Mouse (Mus musculus) ovary, adult 18-20 months (tissue): ENCODE measurements around the gene Gm1043.

Experiments
- DNase-seq: peaks from one replicate; pipeline ENCODE4 v3.0.0; 2022; ENCODE audit warnings: low spot score, mixed read lengths

The Gm1043 gene

GRCm38 (mm10) chr5:37085241-37085640, at the start of gene Gm1043:
TSS of gene Gm1043 (plus strand) at chr5:37085370.
- no peak for DNase-seq

GRCm38 (mm10) chr5:37035896-37036295, 49.3 kb upstream of the Gm1043 start:
- no peak for DNase-seq

- no peak for DNase-seq
Measured at GRCm38 (mm10) chr5:37036884-37037283, 48.3 kb upstream of the Gm1043 start.

GRCm38 (mm10) chr5:37039908-37040307, 45.3 kb upstream of the Gm1043 start:
- no peak for DNase-seq

GRCm38 (mm10) chr5:37040711-37041110, 44.5 kb upstream of the Gm1043 start:
- DNase-seq, result no peak

GRCm38 (mm10) chr5:37041651-37042050, 43.5 kb upstream of the Gm1043 start:
- no peak for DNase-seq

- no peak for DNase-seq
Measured at GRCm38 (mm10) chr5:37042934-37043333, 42.2 kb upstream of the Gm1043 start.

- DNase-seq, result no peak
Measured at GRCm38 (mm10) chr5:37044793-37045192, 40.4 kb upstream of the Gm1043 start.

- no peak for DNase-seq
Measured at GRCm38 (mm10) chr5:37045582-37045981, 39.6 kb upstream of the Gm1043 start.

GRCm38 (mm10) chr5:37046791-37047190, 38.4 kb upstream of the Gm1043 start:
- no peak for DNase-seq

- no peak for DNase-seq
Measured at GRCm38 (mm10) chr5:37047206-37047915, 37.8 kb upstream of the Gm1043 start.

GRCm38 (mm10) chr5:37047992-37048391, 37.2 kb upstream of the Gm1043 start:
- DNase-seq, result no peak

GRCm38 (mm10) chr5:37049111-37049510, 36.1 kb upstream of the Gm1043 start:
- DNase-seq, result no peak

- DNase-seq, result no peak
Measured at GRCm38 (mm10) chr5:37050521-37051373, 34.4 kb upstream of the Gm1043 start.

- no peak for DNase-seq
Measured at GRCm38 (mm10) chr5:37051374-37052100, 33.6 kb upstream of the Gm1043 start.

- no peak for DNase-seq
Measured at GRCm38 (mm10) chr5:37052846-37053245, 32.3 kb upstream of the Gm1043 start.

GRCm38 (mm10) chr5:37055789-37056188, 29.4 kb upstream of the Gm1043 start:
- DNase-seq, result no peak

- DNase-seq, result no peak
Measured at GRCm38 (mm10) chr5:37056471-37056870, 28.7 kb upstream of the Gm1043 start.

- no peak for DNase-seq
Measured at GRCm38 (mm10) chr5:37061612-37062011, 23.6 kb upstream of the Gm1043 start.

GRCm38 (mm10) chr5:37064454-37065449, 20.4 kb upstream of the Gm1043 start:
- no peak for DNase-seq
